Mouse (Mus musculus): Measurements from ENCODE around the gene Ndufs4. TPM values are rescaled to one million over a fixed set of nuclear protein-coding genes. Genes with fewer than 3 reads are reported as not detected.
"Not testable (repeated sequence)": the region's sequence is repeated elsewhere in the genome, so short reads cannot be mapped to it uniquely, and the experiment has no call there.

The Ndufs4 gene
- polyA plus RNA-seq, 1 experiment from 2014 or later, result 293 TPM

DNA sequence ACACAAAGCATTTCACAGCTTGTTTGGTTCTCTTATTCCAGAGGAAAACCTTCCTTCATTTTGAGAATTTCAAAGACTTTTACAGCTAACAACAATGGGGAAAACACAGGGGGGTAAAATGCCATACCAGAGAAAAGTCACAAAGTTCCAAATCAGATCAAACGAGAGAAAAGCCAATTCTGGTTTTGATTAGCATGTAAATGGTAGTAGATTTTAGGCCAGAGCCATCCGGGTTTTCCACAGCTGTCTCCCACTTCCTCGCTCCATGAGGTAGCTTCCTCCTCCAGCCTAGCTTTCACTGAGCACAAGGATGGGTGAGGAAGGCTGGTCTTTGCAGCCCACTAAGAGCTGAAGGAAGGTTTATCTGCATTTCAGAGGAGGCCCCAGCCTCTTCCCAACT lies 90.3 kb downstream of the Ndufs4 start:
- H3K27ac ChIP-seq (ENCODE audit: low read length), result no peak overlapping the region
- H3K4me3 ChIP-seq (ENCODE audit: low read length), result no peak overlapping the region
- H3K9me3 ChIP-seq (ENCODE audit: low read length), result no peaks in the 10 kb centered on the region
- no peaks in the 10 kb centered on the region for H3K27me3 ChIP-seq (ENCODE audit: insufficient read depth, low read length)
- H3K4me1 ChIP-seq (ENCODE audit: insufficient read depth, low read length), result no peaks in the 10 kb centered on the region
- no peaks in the 10 kb centered on the region for H3K36me3 ChIP-seq (ENCODE audit: insufficient read depth, low read length)
- 59% methylated on average over 3 of the region's 3 CpGs for WGBS
- no peak for ATAC-seq (ENCODE audit: low FRiP score, low TSS enrichment)
- no peak overlapping the region for H3K4me2 ChIP-seq (replicated peaks; ENCODE audit: low read depth, low read length)
- no peak overlapping the region for H3K9ac ChIP-seq (replicated peaks; ENCODE audit: low read length)

DNA sequence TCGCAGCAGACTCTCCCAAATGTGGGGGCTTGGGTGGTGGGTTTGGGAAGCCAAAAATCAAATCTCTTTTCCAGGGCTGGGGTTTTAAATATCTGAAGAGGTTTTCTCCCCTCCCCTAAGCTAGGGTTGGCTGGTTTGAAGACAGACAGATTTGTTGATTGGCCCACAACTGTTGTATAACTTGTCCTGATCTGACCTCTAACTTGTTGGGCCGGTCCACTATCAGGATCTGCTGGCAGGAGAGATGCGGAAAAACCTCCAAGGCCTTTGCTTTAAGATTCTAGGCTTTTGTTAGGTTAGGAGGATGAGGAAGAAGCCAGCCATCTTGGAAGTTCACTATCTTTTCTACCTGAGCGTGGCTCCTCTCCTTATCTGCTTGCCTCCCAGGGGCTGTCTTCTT lies 91.5 kb downstream of the Ndufs4 start:
- Histone ChIP-seq H3K27me3 (ENCODE audit: insufficient read depth, low read length) (no peaks in the 10 kb centered on the region), H3K4me1 (ENCODE audit: insufficient read depth, low read length) (no peaks in the 10 kb centered on the region), H3K4me3 (ENCODE audit: low read length) (no peak overlapping the region), H3K9ac (replicated peaks; ENCODE audit: low read length) (no peak overlapping the region), H3K27ac (ENCODE audit: low read length) (no peak overlapping the region), H3K36me3 (ENCODE audit: insufficient read depth, low read length) (0 out of 2 replicates have a peak, but pooled peaks cover 2% of the 10 kb centered on the region), H3K9me3 (ENCODE audit: low read length) (no peaks in the 10 kb centered on the region), H3K4me2 (replicated peaks; ENCODE audit: low read depth, low read length) (no peak overlapping the region)
- 74% methylated on average over 4 of the region's 4 CpGs for WGBS
- no peak for ATAC-seq (ENCODE audit: low FRiP score, low TSS enrichment)

- no peak for ATAC-seq (ENCODE audit: low FRiP score, low TSS enrichment)
- Histone ChIP-seq H3K4me1 (ENCODE audit: insufficient read depth, low read length) (no peaks in the 10 kb centered on the region), H3K36me3 (ENCODE audit: insufficient read depth, low read length) (peaks cover 30% of the 10 kb centered on the region; the same call in 1 of the 2 replicates), H3K4me3 (ENCODE audit: low read length) (no peak overlapping the region), H3K27me3 (ENCODE audit: insufficient read depth, low read length) (no peaks in the 10 kb centered on the region), H3K9ac (replicated peaks; ENCODE audit: low read length) (no peak overlapping the region), H3K4me2 (replicated peaks; ENCODE audit: low read depth, low read length) (no peak overlapping the region), H3K27ac (ENCODE audit: low read length) (no peak overlapping the region), H3K9me3 (ENCODE audit: low read length) (no peaks in the 10 kb centered on the region)
- 56% methylated on average over 1 of the region's 1 CpGs for WGBS
These were observed 98.6 kb downstream of the Ndufs4 start for GRCm38 (mm10) chr13:114289411-114289810.

GRCm38 (mm10) chr13:114288511-114288910 lies 99.5 kb downstream of the Ndufs4 start:
- no peak for ATAC-seq (ENCODE audit: low FRiP score, low TSS enrichment)
- no peak overlapping the region for H3K9ac ChIP-seq (replicated peaks; ENCODE audit: low read length)
- no peak overlapping the region for H3K4me2 ChIP-seq (replicated peaks; ENCODE audit: low read depth, low read length)
- no peak overlapping the region for H3K4me3 ChIP-seq (ENCODE audit: low read length)
- H3K27me3 ChIP-seq (ENCODE audit: insufficient read depth, low read length), result no peaks in the 10 kb centered on the region
- H3K36me3 ChIP-seq (ENCODE audit: insufficient read depth, low read length), result peaks cover 36% of the 10 kb centered on the region; the same call in 1 of the 2 replicates
- 95% methylated on average over 3 of the region's 3 CpGs for WGBS
- no peaks in the 10 kb centered on the region for H3K9me3 ChIP-seq (ENCODE audit: low read length)
- H3K4me1 ChIP-seq (ENCODE audit: insufficient read depth, low read length), result no peaks in the 10 kb centered on the region
- H3K27ac ChIP-seq (ENCODE audit: low read length), result no peak overlapping the region

DNA sequence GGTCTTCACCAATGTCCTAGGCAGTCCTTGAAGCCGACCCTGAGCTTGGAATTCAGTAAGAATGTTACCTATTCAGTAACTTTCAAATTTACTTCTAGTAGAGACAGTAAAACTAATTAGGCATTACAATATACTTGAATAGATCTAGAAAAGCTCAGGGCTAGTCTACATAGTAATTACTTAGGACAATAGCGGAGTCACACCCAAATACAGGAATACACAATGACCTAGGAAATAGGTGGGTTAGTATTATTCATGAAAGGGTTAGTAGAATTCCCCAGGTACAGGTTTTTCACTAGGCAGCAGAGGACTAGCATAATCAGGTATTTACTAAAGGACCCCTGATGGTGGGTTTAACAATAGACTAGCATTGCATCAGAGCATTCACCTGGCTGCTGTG lies 109.4 kb downstream of the Ndufs4 start:
- not testable (repeated sequence) for H3K4me3 ChIP-seq (ENCODE audit: low read length)

GRCm38 (mm10) chr13:114277277-114277676 lies 110.8 kb downstream of the Ndufs4 start:
- Histone ChIP-seq H3K9me3 (ENCODE audit: low read length) (no peaks in the 10 kb centered on the region), H3K4me2 (replicated peaks; ENCODE audit: low read depth, low read length) (no peak overlapping the region)
- 95% methylated on average over 5 of the region's 5 CpGs for WGBS

More for the DNA sequence above, 109.4 kb downstream of the Ndufs4 start:
- H3K36me3 ChIP-seq (ENCODE audit: insufficient read depth, low read length); ATAC-seq (ENCODE audit: low FRiP score, low TSS enrichment); H3K4me1 ChIP-seq (ENCODE audit: insufficient read depth, low read length); H3K9ac ChIP-seq (replicated peaks; ENCODE audit: low read length); H3K4me2 ChIP-seq (replicated peaks; ENCODE audit: low read depth, low read length); H3K9me3 ChIP-seq (ENCODE audit: low read length); H3K27me3 ChIP-seq (ENCODE audit: insufficient read depth, low read length); H3K27ac ChIP-seq (ENCODE audit: low read length): not testable (repeated sequence)
- WGBS, result 92% methylated on average over 2 of the region's 2 CpGs

DNA sequence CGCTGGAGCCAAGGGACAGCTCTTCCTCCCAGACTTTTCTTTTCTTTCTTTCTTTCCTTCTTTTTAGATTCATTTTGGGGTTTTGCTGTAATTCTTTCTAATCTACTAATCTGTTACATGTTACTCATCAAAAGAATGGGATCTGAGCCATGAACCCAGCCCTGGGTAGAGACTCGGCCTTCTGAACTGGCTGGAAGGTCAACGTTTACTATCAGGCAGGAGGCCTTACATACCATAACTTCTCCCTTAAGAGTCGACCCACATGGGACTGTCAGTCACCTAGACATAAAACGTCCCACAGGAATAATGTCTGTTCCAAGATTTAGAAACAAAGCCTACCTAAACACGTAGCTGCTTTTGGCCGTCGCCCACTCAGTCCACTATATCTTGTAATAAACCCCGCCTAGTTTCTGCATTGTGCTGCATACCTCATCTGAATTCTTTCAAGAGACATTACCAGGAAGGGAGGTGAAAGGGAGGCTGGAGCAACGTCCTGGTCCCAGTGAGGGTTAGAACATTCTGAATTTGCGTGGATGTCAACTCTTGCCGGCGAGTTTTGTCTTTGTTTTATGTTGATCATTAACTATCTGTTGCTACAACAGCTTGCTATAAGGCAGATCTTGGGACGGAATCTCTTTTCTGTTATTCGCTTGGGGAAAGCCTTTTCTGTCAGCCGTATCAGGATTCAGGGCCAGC lies 116.5 kb downstream of the Ndufs4 start:
- ATAC-seq (ENCODE audit: low FRiP score, low TSS enrichment), result peak; percentile 70
- Histone ChIP-seq H3K4me1 (ENCODE audit: insufficient read depth, low read length) (peaks cover 3% of the 10 kb centered on the region; the same call in 1 of the 2 replicates), H3K9ac (replicated peaks; ENCODE audit: low read length) (no peak overlapping the region), H3K4me3 (ENCODE audit: low read length) (no peak overlapping the region), H3K9me3 (ENCODE audit: low read length) (no peaks in the 10 kb centered on the region), H3K36me3 (ENCODE audit: insufficient read depth, low read length) (no peaks in the 10 kb centered on the region), H3K27ac (ENCODE audit: low read length) (no peak overlapping the region), H3K4me2 (replicated peaks; ENCODE audit: low read depth, low read length) (no peak overlapping the region), H3K27me3 (ENCODE audit: insufficient read depth, low read length) (no peaks in the 10 kb centered on the region)
- WGBS, result 60% methylated on average over 16 of the region's 16 CpGs

More at GRCm38 (mm10) chr13:114277277-114277676, 110.8 kb downstream of the Ndufs4 start:
- Histone ChIP-seq H3K4me3 (ENCODE audit: low read length) (no peak overlapping the region), H3K27me3 (ENCODE audit: insufficient read depth, low read length) (no peaks in the 10 kb centered on the region), H3K9ac (replicated peaks; ENCODE audit: low read length) (no peak overlapping the region), H3K27ac (ENCODE audit: low read length) (no peak overlapping the region), H3K36me3 (ENCODE audit: insufficient read depth, low read length) (no peaks in the 10 kb centered on the region), H3K4me1 (ENCODE audit: insufficient read depth, low read length) (no peaks in the 10 kb centered on the region)
- ATAC-seq (ENCODE audit: low FRiP score, low TSS enrichment), result no peak

GRCm38 (mm10) chr13:114267741-114268140 lies 120.3 kb downstream of the Ndufs4 start:
- H3K4me3 ChIP-seq (ENCODE audit: low read length), result no peak overlapping the region
- ATAC-seq (ENCODE audit: low FRiP score, low TSS enrichment), result no peak
- peaks cover 3% of the 10 kb centered on the region; the same call in 1 of the 2 replicates for H3K4me1 ChIP-seq (ENCODE audit: insufficient read depth, low read length)
- no peaks in the 10 kb centered on the region for H3K27me3 ChIP-seq (ENCODE audit: insufficient read depth, low read length)
- 83% methylated on average over 9 of the region's 9 CpGs for WGBS
- H3K27ac ChIP-seq (ENCODE audit: low read length), result no peak overlapping the region
- no peak overlapping the region for H3K4me2 ChIP-seq (replicated peaks; ENCODE audit: low read depth, low read length)
- no peak overlapping the region for H3K9ac ChIP-seq (replicated peaks; ENCODE audit: low read length)
- no peaks in the 10 kb centered on the region for H3K9me3 ChIP-seq (ENCODE audit: low read length)
- no peaks in the 10 kb centered on the region for H3K36me3 ChIP-seq (ENCODE audit: insufficient read depth, low read length)

GRCm38 (mm10) chr13:114260486-114261205 lies 127.4 kb downstream of the Ndufs4 start:
- Histone ChIP-seq H3K4me3 (ENCODE audit: low read length) (no peak overlapping the region), H3K27me3 (ENCODE audit: insufficient read depth, low read length) (no peaks in the 10 kb centered on the region), H3K36me3 (ENCODE audit: insufficient read depth, low read length) (no peaks in the 10 kb centered on the region), H3K4me2 (replicated peaks; ENCODE audit: low read depth, low read length) (no peak overlapping the region), H3K4me1 (ENCODE audit: insufficient read depth, low read length) (no peaks in the 10 kb centered on the region), H3K9ac (replicated peaks; ENCODE audit: low read length) (no peak overlapping the region), H3K27ac (ENCODE audit: low read length) (no peak overlapping the region), H3K9me3 (ENCODE audit: low read length) (no peaks in the 10 kb centered on the region)
- no peak for ATAC-seq (ENCODE audit: low FRiP score, low TSS enrichment)
- 79% methylated on average over 7 of the region's 7 CpGs for WGBS

DNA sequence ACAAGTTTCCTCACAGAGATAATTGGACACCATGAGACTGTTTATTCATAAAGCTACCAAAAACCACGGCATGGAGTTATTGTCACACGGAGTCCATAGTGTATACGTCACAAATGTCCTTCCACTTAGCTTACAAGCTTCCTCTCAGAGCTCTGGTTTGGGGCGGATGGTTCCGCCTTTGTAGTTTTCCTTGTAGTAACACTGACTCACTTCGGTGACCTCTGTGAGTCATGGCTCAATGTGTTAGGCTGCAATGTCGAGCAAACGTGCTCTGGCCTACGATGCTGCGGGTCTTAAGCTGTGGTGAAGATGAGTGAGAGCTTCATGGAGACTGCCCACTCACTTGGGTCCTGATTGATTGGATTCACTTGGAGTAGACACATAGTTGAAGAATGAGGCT lies 133.4 kb downstream of the Ndufs4 start:
- no peaks in the 10 kb centered on the region for H3K27me3 ChIP-seq (ENCODE audit: insufficient read depth, low read length)
- H3K9ac ChIP-seq (replicated peaks; ENCODE audit: low read length), result no peak overlapping the region
- no peak overlapping the region for H3K4me3 ChIP-seq (ENCODE audit: low read length)
- H3K27ac ChIP-seq (ENCODE audit: low read length), result no peak overlapping the region
- H3K36me3 ChIP-seq (ENCODE audit: insufficient read depth, low read length), result no peaks in the 10 kb centered on the region
- H3K4me1 ChIP-seq (ENCODE audit: insufficient read depth, low read length), result no peaks in the 10 kb centered on the region
- WGBS, result 70% methylated on average over 10 of the region's 10 CpGs
- ATAC-seq (ENCODE audit: low FRiP score, low TSS enrichment), result 0 out of 2 replicates have a peak, but pooled peaks have one; percentile 27
- no peaks in the 10 kb centered on the region for H3K9me3 ChIP-seq (ENCODE audit: low read length)
- H3K4me2 ChIP-seq (replicated peaks; ENCODE audit: low read depth, low read length), result no peak overlapping the region
